Mouse (Mus musculus): ENCODE data around the gene Pdk1. TPM values are rescaled to one million over a fixed set of nuclear protein-coding genes. Genes with fewer than 3 reads are reported as not detected.
A peak's percentile ranks its signal among the peaks of the same experiment; 100 is the strongest.
"Not testable (repeated sequence)": the region's sequence is repeated elsewhere in the genome, so short reads cannot be mapped to it uniquely, and the experiment has no call there.

Pdk1 gene
- polyA plus RNA-seq, 1 experiment from 2014 or later, result 24.2 TPM

DNA sequence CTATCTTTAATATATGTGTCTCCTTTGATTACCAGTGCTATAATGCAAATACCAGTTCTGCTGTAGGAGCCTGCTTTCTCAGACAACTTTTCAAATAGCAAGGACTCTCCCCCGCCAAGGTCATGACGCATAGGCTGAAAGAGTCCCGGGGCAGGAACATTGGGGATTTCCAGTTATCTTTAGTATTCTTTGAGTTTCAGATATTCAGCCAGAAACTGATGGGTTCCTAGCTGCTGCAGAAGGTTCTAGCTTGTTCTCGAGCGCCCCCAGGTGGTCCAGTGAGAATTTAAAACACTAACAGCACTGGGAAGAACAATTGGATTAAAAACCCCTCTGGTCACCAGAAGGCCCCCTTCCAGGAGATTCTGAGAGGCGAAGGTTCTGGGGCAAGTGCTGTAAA, 35.2 kb upstream of the Pdk1 start:
- no peak for ATAC-seq
- H3K9ac ChIP-seq (replicated peaks; ENCODE audit: low read depth, low read length), result no peak overlapping the region
- no peaks in the 10 kb centered on the region for H3K4me1 ChIP-seq (replicated peaks; ENCODE audit: control insufficient read depth, insufficient read depth, low read length)
- 36% methylated on average over 6 of the region's 6 CpGs for WGBS
- H3K27ac ChIP-seq (ENCODE audit: low read length), result no peak overlapping the region
- no peaks in the 10 kb centered on the region for H3K36me3 ChIP-seq (ENCODE audit: control insufficient read depth, insufficient read depth)
- no peak overlapping the region for H3K4me2 ChIP-seq (ENCODE audit: low read length)
- H3K4me3 ChIP-seq (replicated peaks; ENCODE audit: low read length), result no peak overlapping the region
- no peaks in the 10 kb centered on the region for H3K9me3 ChIP-seq (ENCODE audit: control insufficient read depth, low read length)
- no peaks in the 10 kb centered on the region for H3K27me3 ChIP-seq (replicated peaks; ENCODE audit: control insufficient read depth, insufficient read depth, low read length)

GRCm38 (mm10) chr2:71843316-71843715, 29.7 kb upstream of the Pdk1 start:
- H3K4me3 ChIP-seq (replicated peaks; ENCODE audit: low read length), result no peak overlapping the region
- H3K4me2 ChIP-seq (ENCODE audit: low read length), result no peak overlapping the region
- 0 out of 2 replicates have a peak, but pooled peaks cover 2% of the 10 kb centered on the region for H3K36me3 ChIP-seq (ENCODE audit: control insufficient read depth, insufficient read depth)
- no peaks in the 10 kb centered on the region for H3K27me3 ChIP-seq (replicated peaks; ENCODE audit: control insufficient read depth, insufficient read depth, low read length)
- H3K4me1 ChIP-seq (replicated peaks; ENCODE audit: control insufficient read depth, insufficient read depth, low read length), result no peaks in the 10 kb centered on the region
- ATAC-seq, result no peak
- no peak overlapping the region for H3K27ac ChIP-seq (ENCODE audit: low read length)
- 88% methylated on average over 9 of the region's 9 CpGs for WGBS
- H3K9ac ChIP-seq (replicated peaks; ENCODE audit: low read depth, low read length), result no peak overlapping the region
- no peaks in the 10 kb centered on the region for H3K9me3 ChIP-seq (ENCODE audit: control insufficient read depth, low read length)

DNA sequence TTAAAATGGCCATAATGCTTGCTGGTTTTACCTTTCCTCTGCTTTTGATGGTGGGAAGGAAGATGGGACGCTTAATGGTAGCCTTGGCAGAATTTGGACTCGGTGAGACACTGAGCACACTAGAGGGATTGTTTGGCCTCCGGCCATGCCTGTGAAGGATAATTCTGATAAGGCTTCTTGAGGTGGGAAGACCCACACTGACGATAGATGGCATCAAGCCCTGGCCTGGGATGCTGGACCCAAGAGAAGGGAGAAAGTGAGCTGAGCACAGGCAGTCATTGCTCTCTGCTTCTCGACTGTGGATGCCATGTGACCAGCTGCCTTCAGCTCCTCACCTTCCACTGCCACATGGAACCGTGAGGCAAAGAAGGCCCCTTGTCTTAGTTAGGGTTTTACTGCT, 28.1 kb upstream of the Pdk1 start:
- Histone ChIP-seq H3K4me2 (ENCODE audit: low read length) (no peak overlapping the region), H3K4me1 (replicated peaks; ENCODE audit: control insufficient read depth, insufficient read depth, low read length) (no peaks in the 10 kb centered on the region), H3K9me3 (ENCODE audit: control insufficient read depth, low read length) (no peaks in the 10 kb centered on the region), H3K4me3 (replicated peaks; ENCODE audit: low read length) (no peak overlapping the region), H3K9ac (replicated peaks; ENCODE audit: low read depth, low read length) (no peak overlapping the region), H3K36me3 (ENCODE audit: control insufficient read depth, insufficient read depth) (0 out of 2 replicates have a peak, but pooled peaks cover 2% of the 10 kb centered on the region), H3K27ac (ENCODE audit: low read length) (no peak overlapping the region), H3K27me3 (replicated peaks; ENCODE audit: control insufficient read depth, insufficient read depth, low read length) (no peaks in the 10 kb centered on the region)
- 92% methylated on average over 6 of the region's 6 CpGs for WGBS
- no peak for ATAC-seq

- not testable (repeated sequence) for H3K27ac ChIP-seq (ENCODE audit: low read length); H3K4me3 ChIP-seq (replicated peaks; ENCODE audit: low read length); H3K4me1 ChIP-seq (replicated peaks; ENCODE audit: control insufficient read depth, insufficient read depth, low read length); H3K27me3 ChIP-seq (replicated peaks; ENCODE audit: control insufficient read depth, insufficient read depth, low read length); H3K9ac ChIP-seq (replicated peaks; ENCODE audit: low read depth, low read length); H3K9me3 ChIP-seq (ENCODE audit: control insufficient read depth, low read length); H3K4me2 ChIP-seq (ENCODE audit: low read length); H3K36me3 ChIP-seq (ENCODE audit: control insufficient read depth, insufficient read depth)
- WGBS, result 3% methylated on average over 6 of the region's 8 CpGs
- ATAC-seq, result peak; percentile 62
These were observed 20.9 kb upstream of the Pdk1 start for GRCm38 (mm10) chr2:71852161-71852560.

GRCm38 (mm10) chr2:71855076-71855475, 17.9 kb upstream of the Pdk1 start:
- WGBS, result 42% methylated on average over 5 of the region's 5 CpGs
- H3K4me3 ChIP-seq (replicated peaks; ENCODE audit: low read length), result no peak overlapping the region
- H3K9me3 ChIP-seq (ENCODE audit: control insufficient read depth, low read length), result no peaks in the 10 kb centered on the region
- H3K4me1 ChIP-seq (replicated peaks; ENCODE audit: control insufficient read depth, insufficient read depth, low read length), result no peaks in the 10 kb centered on the region
- H3K9ac ChIP-seq (replicated peaks; ENCODE audit: low read depth, low read length), result no peak overlapping the region
- no peak for ATAC-seq
- no peak overlapping the region for H3K27ac ChIP-seq (ENCODE audit: low read length)
- no peaks in the 10 kb centered on the region for H3K27me3 ChIP-seq (replicated peaks; ENCODE audit: control insufficient read depth, insufficient read depth, low read length)
- peaks cover 5% of the 10 kb centered on the region; the same call in 1 of the 2 replicates for H3K36me3 ChIP-seq (ENCODE audit: control insufficient read depth, insufficient read depth)
- no peak overlapping the region for H3K4me2 ChIP-seq (ENCODE audit: low read length)

- ATAC-seq, result no peak
- 92% methylated on average over 5 of the region's 5 CpGs for WGBS
- Histone ChIP-seq H3K4me3 (replicated peaks; ENCODE audit: low read length) (no peak overlapping the region), H3K4me2 (ENCODE audit: low read length) (no peak overlapping the region), H3K27ac (ENCODE audit: low read length) (no peak overlapping the region), H3K36me3 (ENCODE audit: control insufficient read depth, insufficient read depth) (no peaks in the 10 kb centered on the region), H3K9ac (replicated peaks; ENCODE audit: low read depth, low read length) (no peak overlapping the region), H3K4me1 (replicated peaks; ENCODE audit: control insufficient read depth, insufficient read depth, low read length) (no peaks in the 10 kb centered on the region; the same call in 1 of the 2 replicates), H3K9me3 (ENCODE audit: control insufficient read depth, low read length) (no peaks in the 10 kb centered on the region), H3K27me3 (replicated peaks; ENCODE audit: control insufficient read depth, insufficient read depth, low read length) (no peaks in the 10 kb centered on the region)
These were observed 9.4 kb upstream of the Pdk1 start for GRCm38 (mm10) chr2:71863531-71864173.

DNA sequence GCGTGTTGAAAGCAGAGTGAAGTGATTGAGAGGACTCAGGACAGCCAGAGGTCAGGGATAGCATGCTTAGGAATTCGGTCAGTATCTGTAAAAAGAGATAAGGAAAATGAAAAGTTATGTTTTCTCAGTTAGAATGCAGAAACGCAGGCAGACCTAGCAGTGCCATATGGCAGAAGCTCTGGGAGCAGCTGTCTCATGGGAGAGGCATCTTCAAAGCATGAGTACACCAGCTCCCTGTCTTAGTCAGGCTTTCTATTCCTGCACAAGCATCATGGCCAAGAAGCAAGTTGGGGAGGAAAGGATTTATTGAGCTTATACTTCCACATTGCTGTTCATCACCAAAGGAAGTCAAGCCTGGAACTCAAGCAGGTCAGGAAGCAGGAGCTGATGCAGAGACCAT, 8.0 kb upstream of the Pdk1 start:
- Histone ChIP-seq H3K4me1 (replicated peaks; ENCODE audit: control insufficient read depth, insufficient read depth, low read length) (no peaks in the 10 kb centered on the region; the same call in 1 of the 2 replicates), H3K9me3 (ENCODE audit: control insufficient read depth, low read length) (no peaks in the 10 kb centered on the region), H3K4me3 (replicated peaks; ENCODE audit: low read length) (no peak overlapping the region), H3K27ac (ENCODE audit: low read length) (no peak overlapping the region), H3K4me2 (ENCODE audit: low read length) (no peak overlapping the region), H3K36me3 (ENCODE audit: control insufficient read depth, insufficient read depth) (no peaks in the 10 kb centered on the region), H3K27me3 (replicated peaks; ENCODE audit: control insufficient read depth, insufficient read depth, low read length) (no peaks in the 10 kb centered on the region), H3K9ac (replicated peaks; ENCODE audit: low read depth, low read length) (no peak overlapping the region)
- WGBS, result 81% methylated on average over 3 of the region's 3 CpGs
- ATAC-seq, result peak; percentile 52; the same call in 1 of the 2 replicates

DNA sequence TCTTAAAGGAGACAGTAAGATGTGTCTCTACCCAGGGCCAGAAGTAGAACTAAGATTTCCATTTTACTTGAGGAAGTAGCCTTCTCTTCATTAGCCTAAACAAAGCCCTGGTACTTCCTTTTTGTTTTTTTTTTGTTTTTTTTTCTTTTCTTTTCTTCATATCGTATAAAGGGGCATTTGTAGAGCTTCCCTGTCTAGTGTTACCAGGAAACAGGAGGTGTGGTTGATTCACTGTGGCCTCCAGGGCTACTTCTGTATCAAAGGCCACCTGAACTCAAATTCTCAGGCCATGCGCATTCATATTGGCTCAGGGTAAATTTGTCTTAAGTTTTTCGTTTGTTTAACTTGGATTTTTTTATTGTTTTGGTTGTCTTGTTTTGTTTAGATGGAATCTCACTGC, 7.1 kb upstream of the Pdk1 start:
- no peak overlapping the region for H3K4me2 ChIP-seq (ENCODE audit: low read length)
- no peaks in the 10 kb centered on the region; the same call in 1 of the 2 replicates for H3K4me1 ChIP-seq (replicated peaks; ENCODE audit: control insufficient read depth, insufficient read depth, low read length)
- no peak overlapping the region for H3K27ac ChIP-seq (ENCODE audit: low read length)
- ATAC-seq, result no peak
- H3K27me3 ChIP-seq (replicated peaks; ENCODE audit: control insufficient read depth, insufficient read depth, low read length), result no peaks in the 10 kb centered on the region
- H3K36me3 ChIP-seq (ENCODE audit: control insufficient read depth, insufficient read depth), result no peaks in the 10 kb centered on the region
- no peak overlapping the region for H3K9ac ChIP-seq (replicated peaks; ENCODE audit: low read depth, low read length)
- WGBS, result 60% methylated on average over 3 of the region's 3 CpGs
- H3K4me3 ChIP-seq (replicated peaks; ENCODE audit: low read length), result no peak overlapping the region
- no peaks in the 10 kb centered on the region for H3K9me3 ChIP-seq (ENCODE audit: control insufficient read depth, low read length)

GRCm38 (mm10) chr2:71866565-71866964, 6.5 kb upstream of the Pdk1 start:
- no peak overlapping the region for H3K27ac ChIP-seq (ENCODE audit: low read length)
- 76% methylated on average over 1 of the region's 1 CpGs for WGBS
- no peaks in the 10 kb centered on the region for H3K27me3 ChIP-seq (replicated peaks; ENCODE audit: control insufficient read depth, insufficient read depth, low read length)
- no peak overlapping the region for H3K9ac ChIP-seq (replicated peaks; ENCODE audit: low read depth, low read length)
- H3K9me3 ChIP-seq (ENCODE audit: control insufficient read depth, low read length), result no peaks in the 10 kb centered on the region
- no peak overlapping the region for H3K4me2 ChIP-seq (ENCODE audit: low read length)
- no peaks in the 10 kb centered on the region for H3K36me3 ChIP-seq (ENCODE audit: control insufficient read depth, insufficient read depth)
- no peak for ATAC-seq
- no peak overlapping the region for H3K4me3 ChIP-seq (replicated peaks; ENCODE audit: low read length)
- no peaks in the 10 kb centered on the region; the same call in 1 of the 2 replicates for H3K4me1 ChIP-seq (replicated peaks; ENCODE audit: control insufficient read depth, insufficient read depth, low read length)

DNA sequence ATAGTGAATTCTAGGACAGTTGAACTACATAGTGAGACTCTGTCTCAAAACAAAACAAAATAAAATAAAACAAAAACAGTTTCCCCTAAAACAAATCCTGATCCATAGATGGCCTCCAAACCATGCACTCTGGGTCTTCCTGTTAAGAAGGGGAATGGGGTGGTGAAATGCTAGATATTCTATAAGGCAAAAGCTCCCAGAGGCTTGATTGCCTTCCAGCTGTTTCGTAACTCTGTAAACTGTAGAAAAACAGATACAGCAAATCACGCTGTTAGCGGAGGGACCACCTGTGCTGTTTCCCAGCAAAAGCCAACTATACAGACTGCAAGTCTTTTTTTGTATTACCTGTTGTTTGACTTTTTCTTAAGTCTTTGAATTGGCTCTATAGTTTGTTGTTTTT, 6.0 kb upstream of the Pdk1 start:
- Histone ChIP-seq H3K9me3 (ENCODE audit: control insufficient read depth, low read length) (no peaks in the 10 kb centered on the region), H3K4me1 (replicated peaks; ENCODE audit: control insufficient read depth, insufficient read depth, low read length) (no peaks in the 10 kb centered on the region; the same call in 1 of the 2 replicates), H3K27ac (ENCODE audit: low read length) (no peak overlapping the region), H3K9ac (replicated peaks; ENCODE audit: low read depth, low read length) (no peak overlapping the region), H3K27me3 (replicated peaks; ENCODE audit: control insufficient read depth, insufficient read depth, low read length) (no peaks in the 10 kb centered on the region), H3K4me2 (ENCODE audit: low read length) (no peak overlapping the region), H3K4me3 (replicated peaks; ENCODE audit: low read length) (no peak overlapping the region), H3K36me3 (ENCODE audit: control insufficient read depth, insufficient read depth) (no peaks in the 10 kb centered on the region)
- WGBS, result 90% methylated on average over 3 of the region's 3 CpGs
- ATAC-seq, result no peak

Measured in forebrain, embryonic 16.5 days (tissue).